Mouse (Mus musculus): ENCODE measurements around the gene Fip1l1. TPM values are rescaled to one million over a fixed set of nuclear protein-coding genes. Genes with fewer than 3 reads are reported as not detected.
A peak's percentile ranks its signal among the peaks of the same experiment; 100 is the strongest.

Fip1l1 gene
- total RNA-seq, 2 experiments from 2014 or later, result 66.7 to 69.1 TPM

- DNase-seq (ENCODE audit: low spot score in 2 of 2), result peak; percentile 15 to 37
Measured at GRCm38 (mm10) chr5:74613491-74614151, 78.4 kb downstream of the Fip1l1 start.

- DNase-seq (ENCODE audit: low spot score in 2 of 2), result no peak
Measured at GRCm38 (mm10) chr5:74617816-74618572, 82.7 kb downstream of the Fip1l1 start.

GRCm38 (mm10) chr5:74618573-74619059, 83.4 kb downstream of the Fip1l1 start:
- no peak for DNase-seq (ENCODE audit: low spot score in 2 of 2)

- no peak for DNase-seq (ENCODE audit: low spot score in 2 of 2)
Measured at GRCm38 (mm10) chr5:74621691-74622470, 86.6 kb downstream of the Fip1l1 start.

- no peak for DNase-seq (ENCODE audit: low spot score in 2 of 2)
Measured at GRCm38 (mm10) chr5:74623316-74624000, 88.2 kb downstream of the Fip1l1 start.

GRCm38 (mm10) chr5:74624385-74624784, 89.1 kb downstream of the Fip1l1 start:
- no peak for DNase-seq (ENCODE audit: low spot score in 2 of 2)

- no peak for DNase-seq (ENCODE audit: low spot score in 2 of 2)
Measured at GRCm38 (mm10) chr5:74628001-74628400, 92.8 kb downstream of the Fip1l1 start.

GRCm38 (mm10) chr5:74632369-74633114, 97.3 kb downstream of the Fip1l1 start:
- no peak for DNase-seq (ENCODE audit: low spot score in 2 of 2)

GRCm38 (mm10) chr5:74633453-74633852, 98.2 kb downstream of the Fip1l1 start:
- no peak for DNase-seq (ENCODE audit: low spot score in 2 of 2)

- no peak for DNase-seq (ENCODE audit: low spot score in 2 of 2)
Measured at GRCm38 (mm10) chr5:74634391-74634790, 99.1 kb downstream of the Fip1l1 start.

GRCm38 (mm10) chr5:74639516-74639915, 104.3 kb downstream of the Fip1l1 start:
- no peak for DNase-seq (ENCODE audit: low spot score in 2 of 2)

- DNase-seq (ENCODE audit: low spot score in 2 of 2), result no peak
Measured at GRCm38 (mm10) chr5:74640504-74640903, 105.3 kb downstream of the Fip1l1 start.

GRCm38 (mm10) chr5:74641000-74641399, 105.8 kb downstream of the Fip1l1 start:
- peak in 1 of 2 experiments; percentile 62 for DNase-seq (ENCODE audit: low spot score in 2 of 2)

- no peak for DNase-seq (ENCODE audit: low spot score in 2 of 2)
Measured at GRCm38 (mm10) chr5:74642291-74642690, 107.0 kb downstream of the Fip1l1 start.

GRCm38 (mm10) chr5:74647584-74647984, 112.3 kb downstream of the Fip1l1 start:
- no peak for DNase-seq (ENCODE audit: low spot score in 2 of 2)

GRCm38 (mm10) chr5:74648216-74648615, 113.0 kb downstream of the Fip1l1 start:
- DNase-seq (ENCODE audit: low spot score in 2 of 2), result no peak

Data from layer of hippocampus, adult 18-20 months (tissue).